Mouse (Mus musculus) stomach, postnatal 0 days (tissue): Measurements from ENCODE around the gene Hfe.

Source experiments
- CTCF ChIP-seq: IDR thresholded peaks from 2 replicates; pipeline ENCODE4 v1.5.1; 2016; ENCODE audit warnings: antibody characterized with exemption, low read depth, mild to moderate bottlenecking, moderate library complexity
- EP300 ChIP-seq: optimal IDR thresholded peaks from 2 replicates; pipeline ENCODE3; 2016; ENCODE audit warnings: antibody characterized with exemption

- TF ChIP-seq CTCF (no peak), EP300 (no peak)
These were observed 15.1 kb downstream of the Hfe start, which contains the start of gene Hist1h1t for GRCm38 (mm10) chr13:23695514-23695913.
